Mouse (Mus musculus) hindbrain, embryonic 11.5 days (tissue): ENCODE data around the gene Trim58. TPM values are rescaled to one million over a fixed set of nuclear protein-coding genes. Genes with fewer than 3 reads are reported as not detected.

Source experiments
- ATAC-seq: fragments of 200-750 bp; cut with Nextera tagmentation; 2 replicates; pipeline ENCODE4 v1.8.0; 2017; ENCODE audit warnings: mild to moderate bottlenecking, moderate TSS enrichment, moderate library complexity; ENCODE audit not compliant: low FRiP score
- DNase-seq: peaks from one replicate; pipeline ENCODE4 v3.0.0-alpha.2; 2015; ENCODE audit warnings: low spot score
- H3K27ac ChIP-seq: fragments of 300-500 bp; sonication (generic); 2 replicates; pipeline ENCODE4 v1.5.1; 2014; ENCODE audit warnings: mild to moderate bottlenecking, low read depth, low read length
- H3K27me3 ChIP-seq: fragments of 300-500 bp; sonication (generic); 2 replicates; pipeline ENCODE4 v1.6.1; 2014; ENCODE audit warnings: mild to moderate bottlenecking, low read length, moderate library complexity, mixed read lengths; ENCODE audit not compliant: control insufficient read depth, insufficient read depth
- H3K36me3 ChIP-seq: fragments of 300-500 bp; sonication (generic); 2 replicates; pipeline ENCODE4 v1.6.1; 2014; ENCODE audit warnings: mild to moderate bottlenecking, low read length, moderate library complexity, mixed read lengths; ENCODE audit not compliant: control insufficient read depth, insufficient read depth
- H3K4me1 ChIP-seq: fragments of 300-500 bp; sonication (generic); replicated peaks from 2 replicates; pipeline ENCODE4 v1.6.1; 2014; ENCODE audit warnings: low read length, mixed read lengths; ENCODE audit not compliant: control insufficient read depth, insufficient read depth
- H3K4me2 ChIP-seq: fragments of 300-500 bp; sonication (generic); replicated peaks from 2 replicates; pipeline ENCODE4 v1.6.1; 2014; ENCODE audit warnings: mild to moderate bottlenecking, low read depth, low read length
- H3K4me3 ChIP-seq: fragments of 300-500 bp; sonication (generic); 2 replicates; pipeline ENCODE4 v1.5.1; 2014; ENCODE audit warnings: low read depth, low read length
- H3K9ac ChIP-seq: fragments of 300-500 bp; sonication (generic); 2 replicates; pipeline ENCODE4 v1.6.1; 2014; ENCODE audit warnings: low read depth, low read length
- H3K9me3 ChIP-seq: fragments of 300-500 bp; sonication (generic); 2 replicates; pipeline ENCODE4 v1.6.1; 2016; ENCODE audit warnings: low read length; ENCODE audit not compliant: control insufficient read depth
- WGBS: fragments of 180-500 bp; shearing (Covaris S2); extraction: QIAGEN DNeasy Blood & Tissue Kit; methylation state at CpG from one replicate; pipeline ENCODE4 v1.1.7; 2014; 5-methylcytosine and 5-hydroxymethylcytosine counted together
- polyA plus RNA-seq: library from polyadenylated mRNA; unstranded; fragments of >200 nt; fragmentation: Nextera tagmentation; extraction: Ambion mirVana; gene quantifications from 2 replicates; pipeline ENCODE4 v1.2.1, GENCODE M21; 2014

Trim58 gene
- polyA plus RNA-seq, 1 experiment from 2014 or later, result 0.62 TPM

DNA sequence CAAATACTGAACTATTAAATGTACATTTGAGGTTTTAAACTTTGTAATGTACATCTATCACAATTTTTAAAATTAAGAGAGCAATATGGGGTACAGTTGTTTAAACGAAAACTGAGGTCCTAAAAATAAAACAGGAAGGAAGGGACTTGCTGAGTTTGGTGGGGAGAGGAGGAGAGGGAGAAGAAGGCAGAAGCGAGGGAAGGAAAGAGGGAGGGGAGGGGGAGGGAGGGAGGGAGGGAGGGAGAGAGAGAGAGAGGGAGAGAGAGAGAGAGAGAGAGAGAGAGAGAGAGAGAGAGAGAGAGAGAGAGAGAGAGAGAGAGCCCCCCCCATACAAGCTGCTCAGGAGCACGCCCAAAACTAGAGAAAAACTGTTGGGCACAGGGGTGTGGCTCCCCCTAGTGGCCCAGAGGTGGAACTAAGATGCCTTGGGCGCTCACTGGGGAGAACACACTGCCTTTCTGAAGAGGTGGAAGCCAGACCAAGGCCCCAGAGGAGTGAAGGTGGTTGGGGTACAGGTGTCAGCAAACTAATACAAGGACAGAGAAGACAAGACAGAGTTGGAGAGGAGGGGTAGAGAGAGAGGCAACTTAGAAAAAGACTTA is 3.8 kb upstream of the Trim58 start:
- WGBS, result 23% methylated on average over 3 of the region's 4 CpGs
- Histone ChIP-seq H3K4me2 (no peak overlapping the region), H3K4me3 (no peak overlapping the region), H3K9ac (no peak overlapping the region), H3K4me1 (peaks cover 2% of the 10 kb centered on the region; the same call in 1 of the 2 replicates), H3K27me3 (peaks cover 5% of the 10 kb centered on the region), H3K27ac (no peak overlapping the region), H3K36me3 (no peaks in the 10 kb centered on the region), H3K9me3 (no peaks in the 10 kb centered on the region)
- ATAC-seq (no peak), DNase-seq (peak; percentile 78)

DNA sequence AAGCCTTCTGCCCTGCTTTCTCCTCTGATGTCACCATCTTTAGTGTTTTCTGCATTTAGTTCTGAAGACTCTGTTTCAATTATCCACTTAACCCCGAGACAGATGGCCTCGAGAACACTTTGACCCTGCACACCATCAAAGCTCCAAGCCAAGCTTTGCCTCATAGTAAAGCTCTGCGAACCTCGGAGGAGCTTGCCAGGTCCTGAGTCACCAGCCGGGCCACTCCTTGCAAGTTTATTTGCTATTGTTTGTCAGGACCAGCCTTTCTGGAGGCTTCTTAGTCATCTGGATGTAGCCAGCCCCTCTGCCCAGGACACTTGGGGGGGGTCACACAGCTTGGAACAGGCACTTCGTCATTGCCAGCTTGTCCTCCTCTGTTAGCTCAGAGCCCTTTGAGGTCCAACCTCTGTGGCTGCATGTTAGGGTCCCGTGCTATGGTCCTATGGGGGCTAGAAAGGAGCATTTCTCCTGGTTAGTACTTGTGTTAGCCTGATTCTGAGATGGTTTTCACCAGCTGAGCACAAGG is 2.0 kb upstream of the Trim58 start:
- H3K9ac ChIP-seq, result no peak overlapping the region
- ATAC-seq (no peak), DNase-seq (no peak)
- no peaks in the 10 kb centered on the region for H3K36me3 ChIP-seq
- no peak overlapping the region for H3K27ac ChIP-seq
- H3K9me3 ChIP-seq, result no peaks in the 10 kb centered on the region
- no peak overlapping the region for H3K4me2 ChIP-seq
- WGBS, result 76% methylated on average over 7 of the region's 7 CpGs
- no peak overlapping the region for H3K4me3 ChIP-seq
- H3K4me1 ChIP-seq, result peaks cover 2% of the 10 kb centered on the region; the same call in 1 of the 2 replicates
- peaks cover 9% of the 10 kb centered on the region for H3K27me3 ChIP-seq

DNA sequence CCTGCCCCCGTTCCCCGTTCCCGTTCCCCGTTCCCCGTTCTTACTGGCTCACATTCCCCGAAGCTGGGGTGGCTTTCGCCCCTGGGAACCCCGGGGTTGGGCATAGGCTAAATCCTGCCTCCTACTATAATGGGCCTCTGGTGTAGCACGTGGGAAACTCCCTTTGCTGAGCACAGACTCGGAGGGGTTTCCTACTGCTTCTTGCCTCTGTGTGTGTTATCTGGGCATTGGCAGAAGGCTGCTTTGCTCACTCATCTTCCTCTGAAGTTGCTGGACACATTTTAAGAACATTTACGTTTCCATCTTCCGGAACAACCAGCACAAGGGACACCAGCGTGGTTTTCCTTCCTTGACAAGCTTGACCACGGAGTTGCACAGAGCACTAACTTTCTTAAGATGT is 792 bp downstream of the Trim58 start:
- peak overlapping the region; percentile 30 for H3K4me3 ChIP-seq
- no peak overlapping the region for H3K9ac ChIP-seq
- H3K4me1 ChIP-seq, result peaks cover 2% of the 10 kb centered on the region; the same call in 1 of the 2 replicates
- peak overlapping the region; percentile 95 for H3K4me2 ChIP-seq
- no peak for ATAC-seq
- H3K27me3 ChIP-seq, result peaks cover 9% of the 10 kb centered on the region
- no peak for DNase-seq
- H3K36me3 ChIP-seq, result no peaks in the 10 kb centered on the region
- 38% methylated on average over 13 of the region's 14 CpGs for WGBS
- no peak overlapping the region for H3K27ac ChIP-seq
- H3K9me3 ChIP-seq, result no peaks in the 10 kb centered on the region

DNA sequence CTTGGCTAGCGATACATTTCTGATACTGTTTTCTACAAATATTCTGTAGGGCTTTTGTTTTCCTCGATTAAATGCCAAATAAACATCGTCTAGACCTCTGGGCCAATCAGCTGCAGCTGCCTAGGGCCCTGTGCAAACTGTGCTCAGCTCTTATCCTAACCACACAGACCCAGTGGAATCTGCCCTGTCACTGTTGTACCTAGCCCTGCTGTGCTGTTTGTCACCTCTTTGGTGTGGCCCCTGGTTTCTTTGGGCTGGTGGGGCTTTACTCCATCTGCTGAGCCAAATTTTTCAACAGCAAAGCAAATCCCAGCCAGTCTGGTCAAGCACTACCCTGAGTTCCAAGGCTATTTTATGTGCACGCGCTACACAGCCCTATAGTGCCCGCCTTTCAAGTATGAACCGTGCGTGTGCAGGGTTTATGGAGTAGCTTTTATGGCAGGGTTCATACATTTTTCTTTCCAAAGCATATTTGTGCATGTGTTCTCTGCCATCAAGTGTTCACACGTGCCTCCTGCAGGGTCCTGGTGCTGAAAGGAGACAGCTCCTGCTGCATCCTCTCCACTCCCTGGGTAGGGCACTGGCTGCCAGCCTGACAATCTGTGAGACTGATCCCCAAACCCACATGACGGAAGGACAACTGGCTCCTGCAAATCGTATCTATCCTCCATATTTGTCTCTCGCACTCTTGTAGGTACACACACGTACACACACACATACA is 1.5 kb downstream of the Trim58 start:
- no peak overlapping the region for H3K27ac ChIP-seq
- WGBS, result 84% methylated on average over 13 of the region's 13 CpGs

DNA sequence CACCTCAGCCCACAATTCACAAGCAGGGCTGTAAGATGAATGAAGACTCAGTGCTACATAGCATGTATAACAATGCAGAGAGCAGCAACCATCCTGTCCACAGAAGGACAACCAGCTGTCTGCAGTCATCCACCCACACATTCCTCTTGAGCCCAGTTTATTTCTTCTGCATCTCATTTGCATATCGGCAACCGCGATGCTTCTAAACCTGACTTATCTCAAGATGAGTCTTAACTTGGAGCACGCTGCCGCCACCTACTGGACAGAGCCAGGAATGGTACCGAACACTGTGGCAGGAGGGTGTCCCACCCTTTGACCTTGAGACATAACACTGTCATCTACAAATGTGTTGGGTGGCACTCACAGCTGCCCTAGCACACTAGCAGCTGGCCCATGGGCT is 3.1 kb downstream of the Trim58 start:
- Histone ChIP-seq H3K36me3 (no peaks in the 10 kb centered on the region), H3K27me3 (peaks cover 9% of the 10 kb centered on the region), H3K9me3 (no peaks in the 10 kb centered on the region), H3K4me1 (peaks cover 2% of the 10 kb centered on the region; the same call in 1 of the 2 replicates), H3K4me2 (no peak overlapping the region), H3K9ac (no peak overlapping the region), H3K4me3 (no peak overlapping the region), H3K27ac (no peak overlapping the region)
- DNase-seq (peak; percentile 61), ATAC-seq (no peak)
- 33% methylated on average over 6 of the region's 6 CpGs for WGBS

More for the DNA sequence above, 1.5 kb downstream of the Trim58 start:
- DNase-seq (no peak), ATAC-seq (no peak)
- Histone ChIP-seq H3K9me3 (no peaks in the 10 kb centered on the region), H3K4me3 (no peak overlapping the region), H3K27me3 (peaks cover 9% of the 10 kb centered on the region), H3K4me2 (no peak overlapping the region; the same call in 1 of the 2 replicates), H3K9ac (no peak overlapping the region), H3K36me3 (no peaks in the 10 kb centered on the region), H3K4me1 (peaks cover 2% of the 10 kb centered on the region; the same call in 1 of the 2 replicates)

DNA sequence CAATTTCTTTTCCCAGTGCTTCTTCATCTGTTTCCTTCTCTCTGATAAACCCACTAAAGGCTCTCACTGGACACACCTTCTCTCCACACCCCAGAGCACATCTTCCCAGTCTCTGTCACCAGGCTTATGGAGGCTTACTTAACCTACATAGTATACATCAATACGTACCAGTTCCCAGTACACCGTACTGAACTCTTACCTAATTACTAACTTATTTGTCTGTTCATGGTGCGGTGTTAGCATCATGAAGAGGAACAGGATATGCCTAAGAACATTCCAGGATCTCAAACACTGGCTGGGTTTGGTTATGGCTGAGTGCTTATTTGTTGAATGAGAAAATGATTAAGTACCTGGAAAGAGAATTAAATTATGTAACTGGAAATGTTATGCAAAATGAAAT is 14.9 kb downstream of the Trim58 start:
- WGBS, result 87% methylated on average over 3 of the region's 3 CpGs
- DNase-seq, result no peak
- no peaks in the 10 kb centered on the region for H3K27me3 ChIP-seq
- ATAC-seq, result no peak
- H3K9ac ChIP-seq, result no peak overlapping the region
- H3K9me3 ChIP-seq, result no peaks in the 10 kb centered on the region
- H3K4me3 ChIP-seq, result no peak overlapping the region
- no peak overlapping the region for H3K27ac ChIP-seq
- no peaks in the 10 kb centered on the region for H3K4me1 ChIP-seq
- H3K36me3 ChIP-seq, result no peaks in the 10 kb centered on the region
- H3K4me2 ChIP-seq, result no peak overlapping the region

DNA sequence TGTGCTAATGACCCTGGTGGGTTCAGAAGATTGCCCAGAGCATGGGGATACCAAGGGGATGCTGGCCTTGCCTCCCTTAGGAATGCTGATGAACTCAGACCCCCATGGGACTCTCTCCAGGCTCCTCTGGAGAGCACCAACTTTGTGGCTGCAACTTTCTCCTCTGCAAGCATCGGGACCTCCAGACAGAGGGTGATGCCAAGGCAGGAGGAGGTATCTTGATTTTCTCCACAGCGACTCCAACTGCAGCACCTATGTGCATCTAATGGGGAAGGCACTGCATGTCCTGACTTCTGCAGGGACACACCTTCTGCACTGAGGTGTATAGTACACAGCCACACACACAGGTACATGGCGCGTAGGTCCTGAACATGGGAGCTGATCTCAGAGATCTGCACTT is 18.3 kb downstream of the Trim58 start, which contains the start of gene Olfr322:
Olfr322 (plus strand) TSS at position 187 of the 400 bp plus-strand sequence.
- no peak within 1 kb of the TSS for H3K9ac ChIP-seq
- H3K4me3 ChIP-seq, result no peak within 1 kb of the TSS
- no peak within 1 kb of the TSS for H3K27ac ChIP-seq
- 89% methylated on average over 4 of the region's 4 CpGs for WGBS
- no peak for ATAC-seq
- DNase-seq, result no peak
- H3K4me1 ChIP-seq, result no peaks in the 10 kb centered on the region
- H3K27me3 ChIP-seq, result no peaks in the 10 kb centered on the region
- no peak within 1 kb of the TSS for H3K4me2 ChIP-seq
- H3K36me3 ChIP-seq, result no peaks in the 10 kb centered on the region
- H3K9me3 ChIP-seq, result no peaks in the 10 kb centered on the region

DNA sequence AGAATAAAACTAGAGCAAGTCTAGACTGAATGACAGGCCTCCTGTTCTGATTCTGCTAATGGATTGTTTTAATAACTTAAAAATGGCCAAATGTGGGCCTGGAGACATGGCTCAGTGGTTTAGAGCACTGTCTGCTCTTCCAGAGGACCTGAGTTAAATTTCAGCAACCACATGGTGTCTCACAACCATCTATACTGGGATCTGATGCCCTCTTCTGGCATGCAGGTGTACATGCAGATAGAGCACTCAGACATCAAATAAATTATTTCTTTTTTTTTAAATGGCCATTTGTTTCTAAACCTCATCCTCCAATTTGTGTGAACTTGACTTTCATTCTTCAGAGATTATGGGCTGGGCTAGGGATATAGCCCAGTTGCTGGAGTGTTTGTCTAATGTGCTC is 29.0 kb downstream of the Trim58 start:
- Histone ChIP-seq H3K9me3 (no peaks in the 10 kb centered on the region), H3K27ac (no peak overlapping the region), H3K4me1 (no peaks in the 10 kb centered on the region), H3K4me2 (no peak overlapping the region), H3K36me3 (no peaks in the 10 kb centered on the region), H3K4me3 (no peak overlapping the region), H3K27me3 (no peaks in the 10 kb centered on the region), H3K9ac (no peak overlapping the region)
- ATAC-seq, result no peak
- DNase-seq, result no peak

DNA sequence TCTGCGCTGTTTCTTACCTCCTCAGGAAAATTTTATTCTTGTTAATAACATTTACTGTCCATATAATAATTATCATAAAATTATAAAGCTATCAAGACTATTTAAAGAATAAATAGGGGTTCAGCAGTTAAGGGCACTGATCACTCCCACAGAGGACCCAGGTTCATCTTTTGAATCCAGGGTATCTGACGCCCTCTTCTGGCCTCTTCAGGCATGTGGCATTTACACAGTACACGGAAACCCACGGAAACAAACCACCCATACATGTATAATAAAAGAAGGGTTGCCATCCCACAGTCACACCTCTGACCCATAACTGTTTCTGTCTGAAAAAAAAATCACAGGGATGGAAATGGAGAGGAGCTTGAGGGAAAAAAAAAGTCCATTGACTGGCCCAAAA is 31.6 kb downstream of the Trim58 start:
- Histone ChIP-seq H3K36me3 (no peaks in the 10 kb centered on the region), H3K4me2 (no peak overlapping the region), H3K27ac (no peak overlapping the region), H3K9me3 (no peaks in the 10 kb centered on the region), H3K4me1 (no peaks in the 10 kb centered on the region), H3K9ac (no peak overlapping the region), H3K4me3 (no peak overlapping the region), H3K27me3 (no peaks in the 10 kb centered on the region)
- 54% methylated on average over 4 of the region's 4 CpGs for WGBS
- ATAC-seq (no peak), DNase-seq (no peak)
